Mouse (Mus musculus) forebrain, embryonic 14.5 days (tissue): Measurements from ENCODE around the gene Arrdc5. TPM values are rescaled to one million over a fixed set of nuclear protein-coding genes. Genes with fewer than 3 reads are reported as not detected.

Experiments
- ATAC-seq: fragments of 200-750 bp; cut with Nextera tagmentation; 2 replicates; pipeline ENCODE4 v1.8.0; 2017; ENCODE audit warnings: mild to moderate bottlenecking, moderate library complexity
- DNase-seq: peaks from one replicate; pipeline ENCODE4 v3.0.0-alpha.2; 2015; ENCODE audit warnings: low spot score
- H3K27ac ChIP-seq: fragments of 300-500 bp; sonication (generic); 2 replicates; pipeline ENCODE4 v1.5.1; 2014; ENCODE audit warnings: low read depth, mild to moderate bottlenecking, control low read depth, low read length, moderate library complexity
- H3K27me3 ChIP-seq: fragments of 300-500 bp; sonication (generic); replicated peaks from 2 replicates; pipeline ENCODE4 v1.6.1; 2014; ENCODE audit warnings: low read length, control low read depth, mixed read lengths; ENCODE audit not compliant: control insufficient read depth, insufficient read depth
- H3K36me3 ChIP-seq: fragments of 300-500 bp; sonication (generic); 2 replicates; pipeline ENCODE4 v1.6.1; 2014; ENCODE audit warnings: low read length, control low read depth; ENCODE audit not compliant: control insufficient read depth, insufficient read depth
- H3K4me1 ChIP-seq: fragments of 300-500 bp; sonication (generic); 2 replicates; pipeline ENCODE4 v1.6.1; 2014; ENCODE audit warnings: antibody characterized with exemption, low read length, control low read depth; ENCODE audit not compliant: control insufficient read depth, insufficient read depth
- H3K4me2 ChIP-seq: fragments of 300-500 bp; sonication (generic); 2 replicates; pipeline ENCODE4 v1.6.1; 2014; ENCODE audit warnings: mild to moderate bottlenecking, control low read depth, low read length
- H3K4me3 ChIP-seq: fragments of 300-500 bp; sonication (generic); 2 replicates; pipeline ENCODE4 v1.5.1; 2014; ENCODE audit warnings: low read depth, low read length, control low read depth
- H3K9ac ChIP-seq: fragments of 300-500 bp; sonication (generic); 2 replicates; pipeline ENCODE4 v1.6.1; 2014; ENCODE audit warnings: mild to moderate bottlenecking, low read length, control low read depth, moderate library complexity
- H3K9me3 ChIP-seq: fragments of 300-500 bp; sonication (generic); replicated peaks from 2 replicates; pipeline ENCODE4 v1.6.1; 2016; ENCODE audit warnings: low read length, control low read depth, mixed read lengths; ENCODE audit not compliant: control insufficient read depth
- WGBS: fragments of 180-500 bp; shearing (Covaris S2); extraction: QIAGEN DNeasy Blood & Tissue Kit; methylation state at CpG from one replicate; pipeline ENCODE4 v1.1.7; 2014; 5-methylcytosine and 5-hydroxymethylcytosine counted together
- polyA plus RNA-seq: library from polyadenylated mRNA; unstranded; fragments of >200 nt; fragmentation: Nextera tagmentation; extraction: Ambion mirVana; gene quantifications from 2 replicates; pipeline ENCODE4 v1.2.1, GENCODE M21; 2014

Arrdc5 gene
- polyA plus RNA-seq, 1 experiment from 2014 or later, result not detected

DNA sequence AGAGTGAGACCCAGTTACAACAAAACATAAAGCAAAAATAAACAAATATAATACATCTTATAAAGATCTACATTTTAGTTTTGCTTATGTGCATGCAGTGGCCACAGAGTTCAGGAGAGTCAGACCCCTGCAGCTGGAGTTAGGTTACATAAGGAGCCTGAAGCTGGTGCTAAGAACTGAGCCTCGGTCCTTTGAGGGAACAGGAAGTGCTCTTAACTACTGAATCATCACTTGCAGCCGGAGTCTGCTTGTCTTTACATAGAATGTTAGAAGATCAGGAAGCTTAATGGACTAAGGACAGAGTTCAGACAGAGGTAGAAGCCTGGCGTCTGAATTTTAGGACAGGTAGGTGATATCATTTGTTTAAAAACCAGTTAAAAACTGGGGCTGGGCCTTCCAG lies 11.2 kb downstream of the Arrdc5 start:
- no peak for ATAC-seq
- H3K4me1 ChIP-seq, result peaks cover 15% of the 10 kb centered on the region
- WGBS, result 46% methylated on average over 3 of the region's 3 CpGs
- H3K4me3 ChIP-seq, result no peak overlapping the region
- DNase-seq, result no peak
- H3K27me3 ChIP-seq, result no peaks in the 10 kb centered on the region
- peak overlapping the region; percentile 49 for H3K4me2 ChIP-seq
- H3K27ac ChIP-seq, result peak overlapping the region; percentile 58; the same call in 1 of the 2 replicates
- 0 out of 2 replicates have a peak overlapping the region, but pooled peaks have one; percentile 36 for H3K9ac ChIP-seq
- H3K9me3 ChIP-seq, result no peaks in the 10 kb centered on the region
- no peaks in the 10 kb centered on the region for H3K36me3 ChIP-seq

DNA sequence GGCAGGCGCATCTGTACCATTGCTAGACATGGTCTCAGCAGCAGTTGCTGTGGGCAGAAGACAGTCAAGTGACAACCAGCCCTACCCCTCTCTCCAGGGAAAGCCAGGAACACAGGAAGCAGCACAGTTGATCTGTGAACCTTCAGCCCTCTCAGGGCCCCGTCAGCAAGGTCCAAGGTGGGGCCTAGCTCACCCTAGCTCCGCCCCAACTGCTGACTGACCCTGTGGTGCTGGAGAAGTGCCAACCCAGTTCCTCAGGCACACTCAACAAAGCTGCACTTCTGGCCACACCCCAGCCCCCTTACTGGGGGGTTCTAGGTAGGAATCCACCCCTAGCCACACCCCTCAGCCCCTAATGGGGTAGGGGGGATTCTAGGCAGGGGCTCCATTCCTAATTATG lies 12.3 kb downstream of the Arrdc5 start:
- Histone ChIP-seq H3K4me3 (no peak overlapping the region), H3K27ac (no peak overlapping the region), H3K9me3 (no peaks in the 10 kb centered on the region), H3K36me3 (no peaks in the 10 kb centered on the region), H3K4me1 (peaks cover 15% of the 10 kb centered on the region), H3K9ac (no peak overlapping the region), H3K4me2 (no peak overlapping the region), H3K27me3 (no peaks in the 10 kb centered on the region)
- no peak for ATAC-seq
- no peak for DNase-seq
- WGBS, result 59% methylated on average over 3 of the region's 3 CpGs

DNA sequence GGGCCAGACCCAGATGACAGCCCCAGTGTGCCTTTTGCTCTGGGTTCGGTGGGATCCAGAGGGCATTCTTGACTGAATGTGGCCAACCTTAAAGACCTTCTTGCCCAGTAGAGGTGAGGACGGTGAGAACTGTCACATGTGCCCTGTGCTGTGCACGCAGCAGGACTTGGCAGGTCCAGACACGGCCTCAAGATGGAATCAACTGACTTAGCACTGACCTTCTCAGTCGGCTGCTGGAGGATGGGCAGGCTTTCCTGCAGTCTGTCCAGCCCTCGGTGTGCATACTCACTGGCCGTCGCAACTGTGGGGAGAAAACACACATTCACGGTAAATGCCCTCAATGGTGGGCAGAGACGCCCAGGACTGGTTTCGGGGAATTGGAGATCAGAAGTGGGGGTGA lies 14.1 kb downstream of the Arrdc5 start:
- ATAC-seq (no peak), DNase-seq (no peak)
- no peak overlapping the region for H3K4me3 ChIP-seq
- 95% methylated on average over 11 of the region's 11 CpGs for WGBS
- no peaks in the 10 kb centered on the region for H3K9me3 ChIP-seq
- peaks cover 10% of the 10 kb centered on the region for H3K4me1 ChIP-seq
- H3K9ac ChIP-seq, result no peak overlapping the region
- no peaks in the 10 kb centered on the region for H3K36me3 ChIP-seq
- H3K27me3 ChIP-seq, result no peaks in the 10 kb centered on the region
- no peak overlapping the region for H3K4me2 ChIP-seq
- no peak overlapping the region for H3K27ac ChIP-seq

DNA sequence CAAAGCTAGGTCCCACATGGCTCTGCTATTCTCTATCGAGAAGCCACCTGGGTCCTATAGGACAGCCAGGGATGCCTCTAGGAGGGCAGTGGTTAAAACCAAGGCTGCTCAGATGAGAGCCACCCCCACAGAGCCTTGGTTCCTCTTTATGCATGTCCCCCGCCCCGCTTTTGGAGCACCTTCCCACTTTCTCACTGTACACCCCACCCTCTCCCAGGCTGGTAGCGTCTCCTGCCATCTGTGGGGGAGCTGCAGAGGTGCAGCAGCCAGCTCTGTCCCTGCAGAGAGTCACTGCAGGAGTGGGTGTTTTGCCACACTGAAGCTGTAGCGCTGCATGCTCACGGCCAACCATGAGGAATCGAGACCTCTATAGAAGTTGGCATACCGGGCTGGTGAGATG lies 16.8 kb downstream of the Arrdc5 start:
- no peaks in the 10 kb centered on the region for H3K36me3 ChIP-seq
- no peaks in the 10 kb centered on the region for H3K4me1 ChIP-seq
- no peaks in the 10 kb centered on the region for H3K9me3 ChIP-seq
- H3K4me3 ChIP-seq, result no peak overlapping the region
- DNase-seq (no peak), ATAC-seq (no peak)
- no peaks in the 10 kb centered on the region for H3K27me3 ChIP-seq
- H3K4me2 ChIP-seq, result no peak overlapping the region
- 92% methylated on average over 8 of the region's 8 CpGs for WGBS
- H3K9ac ChIP-seq, result no peak overlapping the region
- no peak overlapping the region for H3K27ac ChIP-seq

DNA sequence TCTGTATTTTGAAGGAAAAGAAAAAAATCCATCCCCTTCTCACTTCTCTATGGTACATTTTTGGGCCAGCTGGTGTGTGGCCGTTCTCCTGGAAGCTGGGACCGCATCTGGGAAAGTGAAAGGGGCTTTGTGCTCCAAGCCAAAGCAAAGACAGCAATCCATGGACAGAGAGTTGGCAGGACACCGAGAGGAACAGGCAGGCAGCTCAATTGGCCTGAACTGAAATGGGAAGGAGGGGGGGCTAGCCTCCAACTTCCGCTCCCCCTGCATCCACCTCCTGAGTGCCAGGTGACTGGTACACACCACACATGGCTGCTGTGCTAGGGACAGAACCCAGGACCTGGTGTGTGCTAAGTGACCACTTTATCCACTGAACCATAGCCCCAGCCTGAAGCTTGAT lies 17.3 kb downstream of the Arrdc5 start:
- Histone ChIP-seq H3K27ac (no peak overlapping the region), H3K9me3 (no peaks in the 10 kb centered on the region), H3K27me3 (no peaks in the 10 kb centered on the region), H3K36me3 (no peaks in the 10 kb centered on the region), H3K4me3 (no peak overlapping the region), H3K9ac (no peak overlapping the region), H3K4me2 (no peak overlapping the region), H3K4me1 (no peaks in the 10 kb centered on the region)
- 85% methylated on average over 4 of the region's 4 CpGs for WGBS
- DNase-seq (no peak), ATAC-seq (no peak)

DNA sequence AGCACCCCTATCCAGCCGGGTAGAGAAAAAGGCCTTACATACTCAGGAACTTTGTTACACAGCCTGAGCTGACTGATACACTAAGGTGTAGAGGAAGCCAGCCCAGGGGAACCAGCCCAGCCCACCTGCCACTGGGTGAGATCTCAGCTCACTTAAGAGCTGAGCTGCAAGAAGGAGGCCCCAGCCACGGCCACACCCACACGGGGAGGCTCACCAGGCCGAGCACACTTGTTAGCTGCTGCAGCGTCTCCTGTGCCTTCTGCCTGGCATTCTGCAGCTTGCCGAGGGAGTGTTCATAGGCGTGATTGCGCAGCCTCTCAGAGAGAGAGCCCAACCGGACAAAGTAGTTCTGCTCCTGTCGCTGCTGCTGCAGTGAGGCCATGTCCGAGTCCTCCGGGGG lies 18.9 kb downstream of the Arrdc5 start:
- WGBS, result 97% methylated on average over 12 of the region's 12 CpGs
- Histone ChIP-seq H3K4me3 (no peak overlapping the region), H3K4me1 (no peaks in the 10 kb centered on the region; the same call in 1 of the 2 replicates), H3K36me3 (no peaks in the 10 kb centered on the region), H3K9me3 (no peaks in the 10 kb centered on the region), H3K27ac (no peak overlapping the region), H3K4me2 (no peak overlapping the region), H3K27me3 (no peaks in the 10 kb centered on the region), H3K9ac (no peak overlapping the region)
- DNase-seq, result no peak
- no peak for ATAC-seq

DNA sequence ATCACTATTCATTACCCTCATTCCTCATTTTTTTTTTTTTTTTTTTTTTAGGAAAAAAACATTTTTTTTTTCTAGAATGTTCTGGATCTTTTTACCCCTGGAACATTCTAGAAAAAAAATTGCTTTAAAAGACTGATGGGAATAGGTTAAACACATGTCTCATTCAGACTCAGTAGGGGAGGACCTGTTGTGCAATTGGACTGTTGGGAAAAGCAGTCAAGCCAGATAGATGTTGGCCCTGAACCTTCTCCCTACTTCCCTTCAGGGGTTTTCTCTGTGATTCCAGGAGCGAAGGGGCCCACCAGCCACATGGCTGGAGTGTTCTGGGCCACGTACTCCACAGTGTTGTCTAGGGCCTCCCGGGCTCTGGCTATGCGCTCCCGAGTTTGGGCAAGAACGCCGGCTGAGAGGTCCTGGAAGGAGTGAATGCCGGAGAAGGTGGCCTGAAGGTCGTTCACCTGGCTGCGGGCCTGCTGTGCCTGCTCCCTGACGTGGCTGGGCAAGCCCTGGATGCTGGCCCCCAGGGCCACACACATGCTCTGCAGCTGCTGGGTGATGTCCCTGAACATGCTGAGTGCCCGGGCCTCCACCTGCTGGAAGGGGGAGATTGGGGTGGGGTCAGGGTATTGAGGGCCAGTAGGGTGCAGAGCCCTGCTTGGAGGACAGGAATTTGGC lies 20.5 kb downstream of the Arrdc5 start:
- Histone ChIP-seq H3K27me3 (no peaks in the 10 kb centered on the region), H3K4me1 (no peaks in the 10 kb centered on the region; the same call in 1 of the 2 replicates), H3K36me3 (no peaks in the 10 kb centered on the region), H3K4me2 (no peak overlapping the region), H3K4me3 (no peak overlapping the region), H3K27ac (no peak overlapping the region), H3K9ac (no peak overlapping the region), H3K9me3 (no peaks in the 10 kb centered on the region)
- ATAC-seq (no peak), DNase-seq (no peak)
- WGBS, result 90% methylated on average over 12 of the region's 12 CpGs

DNA sequence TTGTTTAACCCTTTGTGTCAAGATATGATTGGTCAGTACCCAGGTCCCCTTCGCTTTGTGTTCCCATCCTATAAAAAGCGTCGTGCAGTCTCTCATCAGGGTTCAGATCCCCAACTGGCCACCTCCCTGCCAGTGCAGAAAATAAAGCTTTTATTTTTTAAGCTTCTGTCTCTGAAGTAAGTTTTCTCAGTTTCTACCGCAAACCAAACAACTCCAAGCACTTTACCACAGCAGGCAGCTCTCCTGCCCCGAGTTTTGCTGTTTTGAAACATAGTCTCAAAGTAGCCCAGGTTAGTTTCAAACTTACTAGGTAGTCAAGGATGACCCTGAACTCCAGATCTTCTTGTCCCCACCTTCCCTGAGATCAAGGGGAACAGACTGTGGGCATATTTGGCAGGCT lies 21.7 kb downstream of the Arrdc5 start:
- DNase-seq (no peak), ATAC-seq (no peak)
- 91% methylated on average over 5 of the region's 5 CpGs for WGBS

DNA sequence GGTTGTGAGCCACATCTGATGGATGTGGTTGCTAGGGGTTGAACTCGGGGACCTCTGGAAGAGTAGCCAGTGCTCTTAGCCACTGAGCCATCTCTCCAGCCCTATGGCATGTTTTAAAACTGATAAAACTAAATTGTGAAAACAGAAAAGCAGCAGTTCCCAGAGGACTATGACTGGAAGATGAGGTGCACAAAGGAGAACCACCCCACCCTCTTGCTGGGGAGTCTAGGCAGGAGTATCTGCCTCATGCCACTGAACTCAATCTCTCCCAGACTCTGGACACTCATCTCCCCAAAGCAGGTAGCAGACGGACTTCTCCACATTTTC lies 22.6 kb downstream of the Arrdc5 start:
- no peak overlapping the region for H3K9ac ChIP-seq
- H3K27ac ChIP-seq, result no peak overlapping the region
- ATAC-seq (no peak), DNase-seq (no peak)
- H3K4me2 ChIP-seq, result no peak overlapping the region
- no peaks in the 10 kb centered on the region; the same call in 1 of the 2 replicates for H3K4me1 ChIP-seq
- no peaks in the 10 kb centered on the region for H3K9me3 ChIP-seq
- 50% methylated on average over 2 of the region's 2 CpGs for WGBS
- no peaks in the 10 kb centered on the region for H3K36me3 ChIP-seq
- no peak overlapping the region for H3K4me3 ChIP-seq
- H3K27me3 ChIP-seq, result no peaks in the 10 kb centered on the region

More for the DNA sequence above, 21.7 kb downstream of the Arrdc5 start:
- H3K4me3 ChIP-seq, result no peak overlapping the region
- H3K9me3 ChIP-seq, result no peaks in the 10 kb centered on the region
- H3K4me2 ChIP-seq, result no peak overlapping the region
- no peaks in the 10 kb centered on the region for H3K36me3 ChIP-seq
- H3K27me3 ChIP-seq, result no peaks in the 10 kb centered on the region
- no peak overlapping the region for H3K27ac ChIP-seq
- H3K9ac ChIP-seq, result no peak overlapping the region
- H3K4me1 ChIP-seq, result no peaks in the 10 kb centered on the region; the same call in 1 of the 2 replicates
